Mouse (Mus musculus) lung, adult 2 months (tissue): ENCODE results near the gene Slc25a21.

Experiments used
- CTCF ChIP-seq: fragments of 200-500 bp; IDR thresholded peaks from 2 replicates; pipeline ENCODE4 v1.5.1; 2011; ENCODE audit warnings: mild to moderate bottlenecking, low read length, control low read depth; ENCODE audit not compliant: insufficient read depth
- POLR2A ChIP-seq: fragments of 200-500 bp; IDR thresholded peaks from 2 replicates; pipeline ENCODE4 v1.6.1; 2011; ENCODE audit warnings: low read depth, mild to moderate bottlenecking, control low read depth, low read length, borderline replicate concordance; ENCODE audit errors: extremely low read depth

GRCm38 (mm10) chr12:56737104-56737503, 460.2 kb downstream of the Slc25a21 start:
- no peak for TF ChIP-seq CTCF
- no peak for TF ChIP-seq POLR2A
